Mouse (Mus musculus) erythroblast, embryonic 14.5 days (primary cell): ENCODE data around the gene Cog2.

Source experiments
- GATA1 ChIP-seq: IDR thresholded peaks from 2 replicates; pipeline ENCODE4 v1.6.1; 2012; ENCODE audit warnings: low read length, inconsistent platforms, mixed read lengths
- TAL1 ChIP-seq: IDR thresholded peaks from 3 replicates; pipeline ENCODE4 v1.6.1; 2012; ENCODE audit warnings: low read length, inconsistent platforms, mixed read lengths

DNA sequence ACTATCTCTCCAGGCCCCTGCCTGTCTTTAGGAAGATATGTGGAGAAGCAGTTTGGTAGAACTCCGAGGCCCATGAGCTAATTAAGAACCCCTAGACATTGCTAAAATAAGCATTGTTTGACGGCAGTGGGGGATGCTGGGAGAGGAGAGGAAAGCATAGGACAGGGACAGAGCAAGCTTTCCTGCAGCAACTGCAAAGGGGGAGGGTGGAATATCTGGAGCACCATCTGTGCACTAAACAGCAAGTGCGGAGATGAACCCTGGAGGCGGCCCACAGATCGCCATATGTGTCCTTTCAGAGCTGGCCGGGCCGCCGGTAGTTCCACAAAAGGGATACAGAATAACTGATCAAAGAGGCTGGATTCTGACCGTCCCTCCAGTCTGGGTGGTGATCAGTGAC lies 43.9 kb upstream of the Cog2 start:
- TF ChIP-seq TAL1 (no peak), GATA1 (no peak)
